Mouse (Mus musculus): ENCODE measurements around the gene Bend7. TPM values are rescaled to one million over a fixed set of nuclear protein-coding genes. Genes with fewer than 3 reads are reported as not detected.

The Bend7 gene
- polyA plus RNA-seq, 1 experiment from 2014 or later, result 6.3 TPM

DNA sequence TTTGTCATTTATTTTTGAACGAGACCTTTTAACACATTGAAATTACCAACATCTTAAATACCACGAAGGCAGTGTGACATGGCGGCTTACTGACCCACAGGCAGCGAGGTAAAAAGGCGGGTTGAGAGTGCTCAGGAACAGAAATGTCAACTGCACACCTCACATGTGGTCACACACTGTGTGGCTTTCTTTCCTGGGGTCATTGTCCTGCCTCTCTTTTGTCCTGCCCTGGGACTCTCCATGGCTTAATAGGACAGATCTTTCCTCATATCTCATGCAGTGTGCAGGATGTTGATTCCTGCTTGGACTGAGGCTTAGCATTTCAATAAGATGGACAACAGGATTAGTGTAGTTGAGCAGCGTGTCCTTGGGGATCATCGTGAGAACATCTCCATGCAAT lies 69.6 kb downstream of the Bend7 start:
- ATAC-seq (ENCODE audit: insufficient number of reproducible peaks, insufficient read depth, low FRiP score, low read depth), result no peak
- Histone ChIP-seq H3K4me2 (replicated peaks; ENCODE audit: low read depth, low read length) (no peak overlapping the region), H3K27me3 (ENCODE audit: control insufficient read depth, insufficient read depth, low read length) (no peaks in the 10 kb centered on the region), H3K9ac (replicated peaks; ENCODE audit: low read depth, low read length) (no peak overlapping the region), H3K4me1 (ENCODE audit: control insufficient read depth, insufficient read depth, low read length) (no peaks in the 10 kb centered on the region), H3K9me3 (ENCODE audit: control insufficient read depth, low read depth, low read length) (no peaks in the 10 kb centered on the region), H3K4me3 (ENCODE audit: low read depth, low read length) (no peak overlapping the region), H3K36me3 (ENCODE audit: control insufficient read depth, insufficient read depth, low read length) (no peaks in the 10 kb centered on the region), H3K27ac (ENCODE audit: low read length) (no peak overlapping the region)
- WGBS, result 86% methylated on average over 7 of the region's 7 CpGs

GRCm38 (mm10) chr2:4791646-4792045 lies 74.0 kb downstream of the Bend7 start:
- Histone ChIP-seq H3K27me3 (ENCODE audit: control insufficient read depth, insufficient read depth, low read length) (no peaks in the 10 kb centered on the region), H3K9ac (replicated peaks; ENCODE audit: low read depth, low read length) (no peak overlapping the region), H3K36me3 (ENCODE audit: control insufficient read depth, insufficient read depth, low read length) (no peaks in the 10 kb centered on the region), H3K4me3 (ENCODE audit: low read depth, low read length) (no peak overlapping the region), H3K27ac (ENCODE audit: low read length) (no peak overlapping the region), H3K9me3 (ENCODE audit: control insufficient read depth, low read depth, low read length) (no peaks in the 10 kb centered on the region), H3K4me2 (replicated peaks; ENCODE audit: low read depth, low read length) (no peak overlapping the region), H3K4me1 (ENCODE audit: control insufficient read depth, insufficient read depth, low read length) (no peaks in the 10 kb centered on the region)
- ATAC-seq (ENCODE audit: insufficient number of reproducible peaks, insufficient read depth, low FRiP score, low read depth), result no peak
- WGBS, result 83% methylated on average over 8 of the region's 8 CpGs

GRCm38 (mm10) chr2:4792554-4792953 lies 74.9 kb downstream of the Bend7 start:
- Histone ChIP-seq H3K27me3 (ENCODE audit: control insufficient read depth, insufficient read depth, low read length) (no peaks in the 10 kb centered on the region), H3K36me3 (ENCODE audit: control insufficient read depth, insufficient read depth, low read length) (no peaks in the 10 kb centered on the region), H3K4me3 (ENCODE audit: low read depth, low read length) (no peak overlapping the region), H3K4me1 (ENCODE audit: control insufficient read depth, insufficient read depth, low read length) (no peaks in the 10 kb centered on the region), H3K27ac (ENCODE audit: low read length) (no peak overlapping the region), H3K9me3 (ENCODE audit: control insufficient read depth, low read depth, low read length) (no peaks in the 10 kb centered on the region), H3K4me2 (replicated peaks; ENCODE audit: low read depth, low read length) (no peak overlapping the region), H3K9ac (replicated peaks; ENCODE audit: low read depth, low read length) (no peak overlapping the region)
- no peak for ATAC-seq (ENCODE audit: insufficient number of reproducible peaks, insufficient read depth, low FRiP score, low read depth)
- WGBS, result 83% methylated on average over 4 of the region's 4 CpGs

- Histone ChIP-seq H3K9me3 (ENCODE audit: control insufficient read depth, low read depth, low read length) (no peaks in the 10 kb centered on the region), H3K4me2 (replicated peaks; ENCODE audit: low read depth, low read length) (0 out of 2 replicates have a peak overlapping the region, but pooled peaks have one; percentile 14), H3K4me1 (ENCODE audit: control insufficient read depth, insufficient read depth, low read length) (no peaks in the 10 kb centered on the region), H3K27ac (ENCODE audit: low read length) (peak overlapping the region; percentile 15; the same call in 1 of the 2 replicates), H3K27me3 (ENCODE audit: control insufficient read depth, insufficient read depth, low read length) (no peaks in the 10 kb centered on the region), H3K4me3 (ENCODE audit: low read depth, low read length) (no peak overlapping the region), H3K9ac (replicated peaks; ENCODE audit: low read depth, low read length) (no peak overlapping the region; the same call in 1 of the 2 replicates), H3K36me3 (ENCODE audit: control insufficient read depth, insufficient read depth, low read length) (no peaks in the 10 kb centered on the region)
- 44% methylated on average over 18 of the region's 18 CpGs for WGBS
- ATAC-seq (ENCODE audit: insufficient number of reproducible peaks, insufficient read depth, low FRiP score, low read depth), result no peak
These were observed 85.0 kb downstream of the Bend7 start for GRCm38 (mm10) chr2:4802395-4803176.

DNA sequence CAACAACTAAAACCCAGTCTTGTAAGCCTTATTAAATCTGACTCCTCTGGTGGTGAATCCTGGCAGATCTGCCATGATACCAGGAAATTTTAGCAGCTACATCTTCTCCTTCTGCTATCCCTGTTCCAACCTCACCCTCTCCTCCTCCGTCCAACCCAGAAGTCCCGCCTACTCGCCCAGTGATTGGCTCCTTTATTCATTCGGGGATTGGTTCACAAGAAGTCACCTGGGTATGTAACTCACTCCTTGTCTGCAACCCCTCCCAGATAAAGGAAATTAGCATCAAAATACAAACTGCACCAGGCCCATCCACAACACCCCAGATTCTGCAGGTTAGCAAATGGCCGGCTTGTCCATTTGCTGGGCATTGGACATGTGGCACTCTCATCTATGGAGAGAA lies 98.7 kb downstream of the Bend7 start:
- no peak overlapping the region for H3K27ac ChIP-seq (ENCODE audit: low read length)
- no peaks in the 10 kb centered on the region for H3K27me3 ChIP-seq (ENCODE audit: control insufficient read depth, insufficient read depth, low read length)
- no peak for ATAC-seq (ENCODE audit: insufficient number of reproducible peaks, insufficient read depth, low FRiP score, low read depth)
- H3K9me3 ChIP-seq (ENCODE audit: control insufficient read depth, low read depth, low read length), result no peaks in the 10 kb centered on the region
- no peaks in the 10 kb centered on the region for H3K4me1 ChIP-seq (ENCODE audit: control insufficient read depth, insufficient read depth, low read length)
- H3K4me2 ChIP-seq (replicated peaks; ENCODE audit: low read depth, low read length), result no peak overlapping the region
- H3K4me3 ChIP-seq (ENCODE audit: low read depth, low read length), result no peak overlapping the region
- WGBS, result 61% methylated on average over 5 of the region's 5 CpGs
- no peak overlapping the region for H3K9ac ChIP-seq (replicated peaks; ENCODE audit: low read depth, low read length)
- H3K36me3 ChIP-seq (ENCODE audit: control insufficient read depth, insufficient read depth, low read length), result no peaks in the 10 kb centered on the region

- Histone ChIP-seq H3K9ac (replicated peaks; ENCODE audit: low read depth, low read length) (no peak overlapping the region), H3K9me3 (ENCODE audit: control insufficient read depth, low read depth, low read length) (no peaks in the 10 kb centered on the region), H3K4me2 (replicated peaks; ENCODE audit: low read depth, low read length) (0 out of 2 replicates have a peak overlapping the region, but pooled peaks have one; percentile 0), H3K27me3 (ENCODE audit: control insufficient read depth, insufficient read depth, low read length) (no peaks in the 10 kb centered on the region), H3K4me1 (ENCODE audit: control insufficient read depth, insufficient read depth, low read length) (no peaks in the 10 kb centered on the region), H3K27ac (ENCODE audit: low read length) (no peak overlapping the region), H3K4me3 (ENCODE audit: low read depth, low read length) (no peak overlapping the region), H3K36me3 (ENCODE audit: control insufficient read depth, insufficient read depth, low read length) (no peaks in the 10 kb centered on the region)
- no peak for ATAC-seq (ENCODE audit: insufficient number of reproducible peaks, insufficient read depth, low FRiP score, low read depth)
- WGBS, result 4% methylated on average over 10 of the region's 10 CpGs
These were observed 100.0 kb downstream of the Bend7 start for GRCm38 (mm10) chr2:4817678-4818077.

- no peak overlapping the region for H3K9ac ChIP-seq (replicated peaks; ENCODE audit: low read depth, low read length)
- no peaks in the 10 kb centered on the region for H3K9me3 ChIP-seq (ENCODE audit: control insufficient read depth, low read depth, low read length)
- no peak overlapping the region for H3K4me3 ChIP-seq (ENCODE audit: low read depth, low read length)
- no peaks in the 10 kb centered on the region for H3K36me3 ChIP-seq (ENCODE audit: control insufficient read depth, insufficient read depth, low read length)
- H3K4me2 ChIP-seq (replicated peaks; ENCODE audit: low read depth, low read length), result no peak overlapping the region
- H3K27me3 ChIP-seq (ENCODE audit: control insufficient read depth, insufficient read depth, low read length), result no peaks in the 10 kb centered on the region
- ATAC-seq (ENCODE audit: insufficient number of reproducible peaks, insufficient read depth, low FRiP score, low read depth), result no peak
- no peaks in the 10 kb centered on the region for H3K4me1 ChIP-seq (ENCODE audit: control insufficient read depth, insufficient read depth, low read length)
- WGBS, result 80% methylated on average over 3 of the region's 3 CpGs
- no peak overlapping the region for H3K27ac ChIP-seq (ENCODE audit: low read length)
These were observed 102.6 kb downstream of the Bend7 start for GRCm38 (mm10) chr2:4820230-4820629.

DNA sequence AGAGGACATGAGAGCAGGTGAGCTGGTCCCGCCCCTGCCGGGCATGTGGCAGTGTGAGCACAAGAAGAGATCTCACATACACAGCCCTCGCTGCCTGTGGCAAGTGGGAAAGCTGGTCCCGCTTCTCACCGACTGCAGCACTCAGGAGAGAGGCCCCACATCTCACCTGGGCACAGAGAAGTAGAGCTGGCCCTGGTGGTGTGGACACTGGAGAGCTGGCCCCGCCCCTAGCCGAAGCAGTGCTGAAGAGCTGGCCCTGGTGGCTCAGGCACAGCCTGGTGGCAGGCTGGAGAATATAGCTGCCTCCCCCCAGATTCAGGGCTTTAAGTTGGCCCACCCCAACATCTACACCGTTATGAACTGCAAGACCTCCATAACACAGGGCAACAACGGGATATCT lies 106.4 kb downstream of the Bend7 start:
- Histone ChIP-seq H3K4me3 (ENCODE audit: low read depth, low read length) (no peak overlapping the region), H3K4me1 (ENCODE audit: control insufficient read depth, insufficient read depth, low read length) (no peaks in the 10 kb centered on the region), H3K36me3 (ENCODE audit: control insufficient read depth, insufficient read depth, low read length) (no peaks in the 10 kb centered on the region), H3K27ac (ENCODE audit: low read length) (no peak overlapping the region), H3K4me2 (replicated peaks; ENCODE audit: low read depth, low read length) (no peak overlapping the region), H3K9me3 (ENCODE audit: control insufficient read depth, low read depth, low read length) (no peaks in the 10 kb centered on the region), H3K9ac (replicated peaks; ENCODE audit: low read depth, low read length) (no peak overlapping the region), H3K27me3 (ENCODE audit: control insufficient read depth, insufficient read depth, low read length) (no peaks in the 10 kb centered on the region)
- peak; percentile 71; the same call in 1 of the 2 replicates for ATAC-seq (ENCODE audit: insufficient number of reproducible peaks, insufficient read depth, low FRiP score, low read depth)
- WGBS, result 63% methylated on average over 9 of the region's 9 CpGs

GRCm38 (mm10) chr2:4828032-4828431 lies 110.4 kb downstream of the Bend7 start:
- H3K4me3 ChIP-seq (ENCODE audit: low read depth, low read length), result no peak overlapping the region
- no peak overlapping the region for H3K4me2 ChIP-seq (replicated peaks; ENCODE audit: low read depth, low read length)
- H3K9ac ChIP-seq (replicated peaks; ENCODE audit: low read depth, low read length), result no peak overlapping the region
- no peaks in the 10 kb centered on the region for H3K9me3 ChIP-seq (ENCODE audit: control insufficient read depth, low read depth, low read length)
- H3K4me1 ChIP-seq (ENCODE audit: control insufficient read depth, insufficient read depth, low read length), result no peaks in the 10 kb centered on the region
- H3K36me3 ChIP-seq (ENCODE audit: control insufficient read depth, insufficient read depth, low read length), result no peaks in the 10 kb centered on the region
- H3K27ac ChIP-seq (ENCODE audit: low read length), result no peak overlapping the region
- no peaks in the 10 kb centered on the region for H3K27me3 ChIP-seq (ENCODE audit: control insufficient read depth, insufficient read depth, low read length)
- 74% methylated on average over 5 of the region's 5 CpGs for WGBS
- no peak for ATAC-seq (ENCODE audit: insufficient number of reproducible peaks, insufficient read depth, low FRiP score, low read depth)

All from stomach, embryonic 14.5 days (tissue).